Mouse (Mus musculus): ENCODE data around the gene Tmem229a. TPM values are rescaled to one million over a fixed set of nuclear protein-coding genes. Genes with fewer than 3 reads are reported as not detected.

Gene Tmem229a
- total RNA-seq, 2 experiments from 2014 or later: 48.7 to 49.6 TPM

Other genes starting within 250 kb of the Tmem229a start
- gene Hyal6, start 223.1 kb downstream of the Tmem229a start, total RNA-seq (2021): not detected
- not detected for gene Hyal4, start 208.0 kb downstream of the Tmem229a start, total RNA-seq (2021)
- not detected for gene Spam1, start 165.1 kb downstream of the Tmem229a start, total RNA-seq (2021)
- gene Hyal5, start 98.3 kb downstream of the Tmem229a start, total RNA-seq (2021): not detected